Mouse (Mus musculus): ENCODE results near the gene Atp13a3. TPM values are rescaled to one million over a fixed set of nuclear protein-coding genes. Genes with fewer than 3 reads are reported as not detected.

Atp13a3 gene
- polyA plus RNA-seq, 1 experiment from 2014 or later = 7.8 TPM

GRCm38 (mm10) chr16:30309395-30310170 lies 96.2 kb downstream of the Atp13a3 start:
- Histone ChIP-seq H3K4me3 (replicated peaks) (peak overlapping the region; percentile 59), H3K27me3 (replicated peaks) (peaks cover 50% of the 10 kb centered on the region), H3K36me3 (no peaks in the 10 kb centered on the region), H3K27ac (replicated peaks) (no peak overlapping the region), H3K9ac (replicated peaks) (peak overlapping the region; percentile 59; the same call in 1 of the 2 replicates), H3K4me1 (peaks cover 23% of the 10 kb centered on the region), H3K9me3 (replicated peaks) (no peaks in the 10 kb centered on the region), H3K4me2 (peak overlapping the region; percentile 96)
- ATAC-seq (ENCODE audit: low FRiP score) = 0 out of 2 replicates have a peak, but pooled peaks have one; percentile 28
- WGBS = 4% methylated on average over 34 of the region's 34 CpGs

- under 1% methylated on average over 72 of the region's 72 CpGs for WGBS
- peaks cover 23% of the 10 kb centered on the region for H3K4me1 ChIP-seq
- peak overlapping the region; percentile 59 for H3K4me3 ChIP-seq (replicated peaks)
- peaks cover 50% of the 10 kb centered on the region for H3K27me3 ChIP-seq (replicated peaks)
- H3K36me3 ChIP-seq = no peaks in the 10 kb centered on the region
- H3K9ac ChIP-seq (replicated peaks) = peak overlapping the region; percentile 59
- H3K9me3 ChIP-seq (replicated peaks) = no peaks in the 10 kb centered on the region
- peak; percentile 83 for ATAC-seq (ENCODE audit: low FRiP score)
- H3K27ac ChIP-seq (replicated peaks) = no peak overlapping the region
- H3K4me2 ChIP-seq = peak overlapping the region; percentile 96
Observed at GRCm38 (mm10) chr16:30308616-30309394, 97.0 kb downstream of the Atp13a3 start.

GRCm38 (mm10) chr16:30307961-30308615 lies 97.7 kb downstream of the Atp13a3 start:
- no peaks in the 10 kb centered on the region for H3K36me3 ChIP-seq
- H3K4me2 ChIP-seq = peak overlapping the region; percentile 96
- ATAC-seq (ENCODE audit: low FRiP score) = peak; percentile 26; the same call in 1 of the 2 replicates
- no peak overlapping the region for H3K27ac ChIP-seq (replicated peaks)
- H3K27me3 ChIP-seq (replicated peaks) = peaks cover 55% of the 10 kb centered on the region
- H3K4me3 ChIP-seq (replicated peaks) = peak overlapping the region; percentile 59
- WGBS = 8% methylated on average over 29 of the region's 29 CpGs
- no peaks in the 10 kb centered on the region for H3K9me3 ChIP-seq (replicated peaks)
- H3K9ac ChIP-seq (replicated peaks) = peak overlapping the region; percentile 59
- peaks cover 23% of the 10 kb centered on the region for H3K4me1 ChIP-seq

- Histone ChIP-seq H3K9ac (replicated peaks) (no peak overlapping the region), H3K4me2 (no peak overlapping the region), H3K4me3 (replicated peaks) (no peak overlapping the region), H3K36me3 (no peaks in the 10 kb centered on the region), H3K4me1 (peaks cover 23% of the 10 kb centered on the region), H3K27ac (replicated peaks) (no peak overlapping the region), H3K9me3 (replicated peaks) (no peaks in the 10 kb centered on the region), H3K27me3 (replicated peaks) (peaks cover 55% of the 10 kb centered on the region)
- no peak for ATAC-seq (ENCODE audit: low FRiP score)
- WGBS = 54% methylated on average over 12 of the region's 12 CpGs
Observed at GRCm38 (mm10) chr16:30307306-30307705, 98.5 kb downstream of the Atp13a3 start.

GRCm38 (mm10) chr16:30306102-30306501 lies 99.7 kb downstream of the Atp13a3 start:
- H3K9ac ChIP-seq (replicated peaks) = no peak overlapping the region
- H3K9me3 ChIP-seq (replicated peaks) = no peaks in the 10 kb centered on the region
- WGBS = 86% methylated on average over 4 of the region's 4 CpGs
- H3K4me1 ChIP-seq = peaks cover 23% of the 10 kb centered on the region
- H3K36me3 ChIP-seq = no peaks in the 10 kb centered on the region
- H3K4me3 ChIP-seq (replicated peaks) = no peak overlapping the region
- H3K4me2 ChIP-seq = no peak overlapping the region
- no peak overlapping the region for H3K27ac ChIP-seq (replicated peaks)
- H3K27me3 ChIP-seq (replicated peaks) = peaks cover 44% of the 10 kb centered on the region
- no peak for ATAC-seq (ENCODE audit: low FRiP score)

GRCm38 (mm10) chr16:30304236-30304635 lies 101.5 kb downstream of the Atp13a3 start:
- Histone ChIP-seq H3K9me3 (replicated peaks) (no peaks in the 10 kb centered on the region), H3K27me3 (replicated peaks) (peaks cover 28% of the 10 kb centered on the region), H3K4me1 (peaks cover 14% of the 10 kb centered on the region), H3K4me3 (replicated peaks) (no peak overlapping the region), H3K27ac (replicated peaks) (no peak overlapping the region), H3K9ac (replicated peaks) (no peak overlapping the region), H3K4me2 (no peak overlapping the region), H3K36me3 (no peaks in the 10 kb centered on the region)
- ATAC-seq (ENCODE audit: low FRiP score) = no peak
- whole genome bisulfite sequencing = 82% methylated on average over 5 of the region's 5 CpGs

GRCm38 (mm10) chr16:30303411-30303810 lies 102.4 kb downstream of the Atp13a3 start:
- no peaks in the 10 kb centered on the region for H3K9me3 ChIP-seq (replicated peaks)
- no peaks in the 10 kb centered on the region for H3K36me3 ChIP-seq
- peaks cover 6% of the 10 kb centered on the region for H3K4me1 ChIP-seq
- WGBS = 83% methylated on average over 2 of the region's 2 CpGs
- no peak for ATAC-seq (ENCODE audit: low FRiP score)
- peaks cover 27% of the 10 kb centered on the region for H3K27me3 ChIP-seq (replicated peaks)
- H3K4me3 ChIP-seq (replicated peaks) = no peak overlapping the region
- H3K9ac ChIP-seq (replicated peaks) = no peak overlapping the region
- no peak overlapping the region for H3K4me2 ChIP-seq
- H3K27ac ChIP-seq (replicated peaks) = no peak overlapping the region

GRCm38 (mm10) chr16:30302686-30303085 lies 103.1 kb downstream of the Atp13a3 start:
- 90% methylated on average over 6 of the region's 6 CpGs for WGBS
- H3K4me1 ChIP-seq = no peaks in the 10 kb centered on the region
- no peak for ATAC-seq (ENCODE audit: low FRiP score)
- no peaks in the 10 kb centered on the region for H3K36me3 ChIP-seq
- no peak overlapping the region for H3K27ac ChIP-seq (replicated peaks)
- no peak overlapping the region for H3K4me2 ChIP-seq
- no peaks in the 10 kb centered on the region for H3K9me3 ChIP-seq (replicated peaks)
- H3K27me3 ChIP-seq (replicated peaks) = peaks cover 20% of the 10 kb centered on the region
- no peak overlapping the region for H3K4me3 ChIP-seq (replicated peaks)
- H3K9ac ChIP-seq (replicated peaks) = no peak overlapping the region

GRCm38 (mm10) chr16:30299711-30300277 lies 106.0 kb downstream of the Atp13a3 start:
- Histone ChIP-seq H3K27ac (replicated peaks) (no peak overlapping the region), H3K4me1 (no peaks in the 10 kb centered on the region), H3K27me3 (replicated peaks) (0 out of 2 replicates have a peak, but pooled peaks cover 5% of the 10 kb centered on the region), H3K9ac (replicated peaks) (no peak overlapping the region), H3K9me3 (replicated peaks) (no peaks in the 10 kb centered on the region), H3K4me3 (replicated peaks) (no peak overlapping the region), H3K4me2 (no peak overlapping the region), H3K36me3 (no peaks in the 10 kb centered on the region)
- ATAC-seq (ENCODE audit: low FRiP score) = no peak
- 77% methylated on average over 10 of the region's 10 CpGs for WGBS

- Histone ChIP-seq H3K36me3 (no peaks in the 10 kb centered on the region), H3K27ac (replicated peaks) (no peak overlapping the region), H3K4me2 (no peak overlapping the region), H3K9ac (replicated peaks) (no peak overlapping the region), H3K27me3 (replicated peaks) (no peaks in the 10 kb centered on the region), H3K4me3 (replicated peaks) (no peak overlapping the region), H3K9me3 (replicated peaks) (no peaks in the 10 kb centered on the region), H3K4me1 (no peaks in the 10 kb centered on the region)
- WGBS = 91% methylated on average over 7 of the region's 7 CpGs
- ATAC-seq (ENCODE audit: low FRiP score) = no peak
Observed at GRCm38 (mm10) chr16:30297450-30297849, 108.3 kb downstream of the Atp13a3 start.

- Histone ChIP-seq H3K4me3 (replicated peaks) (no peak overlapping the region), H3K4me2 (no peak overlapping the region), H3K9me3 (replicated peaks) (no peaks in the 10 kb centered on the region), H3K27ac (replicated peaks) (no peak overlapping the region), H3K9ac (replicated peaks) (no peak overlapping the region), H3K36me3 (no peaks in the 10 kb centered on the region), H3K27me3 (replicated peaks) (no peaks in the 10 kb centered on the region), H3K4me1 (no peaks in the 10 kb centered on the region)
- ATAC-seq (ENCODE audit: low FRiP score) = no peak
- WGBS = 90% methylated on average over 11 of the region's 11 CpGs
Observed at GRCm38 (mm10) chr16:30296601-30297275, 109.0 kb downstream of the Atp13a3 start.
